Mouse (Mus musculus): ENCODE results near the gene Igf2bp3. TPM values are rescaled to one million over a fixed set of nuclear protein-coding genes. Genes with fewer than 3 reads are reported as not detected.

Igf2bp3 gene
- polyA plus RNA-seq, 1 experiment from 2014 or later, result 122 TPM

DNA sequence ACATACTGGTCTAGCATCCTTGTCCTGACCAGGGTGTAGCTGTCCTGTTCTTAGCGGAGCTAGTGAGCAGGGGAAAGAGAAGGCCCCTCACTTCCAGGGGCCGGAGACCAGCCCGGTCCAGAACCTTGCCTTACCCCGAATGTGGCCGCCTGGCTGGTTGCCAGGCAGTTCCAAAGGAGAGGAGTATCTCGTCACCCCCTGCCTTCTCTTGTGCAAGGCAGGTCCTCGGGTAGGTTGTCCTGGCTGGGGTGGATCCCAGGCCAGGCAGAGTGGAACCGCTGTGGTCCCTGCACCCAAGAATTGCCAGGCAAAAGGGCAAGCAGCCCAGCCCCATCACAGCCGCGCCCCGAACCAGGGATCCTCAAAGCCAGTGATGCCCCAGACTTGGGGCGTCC lies 177.5 kb downstream of the Igf2bp3 start:
- peaks cover 12% of the 10 kb centered on the region for H3K4me1 ChIP-seq (replicated peaks)
- no peak overlapping the region for H3K4me3 ChIP-seq (replicated peaks)
- WGBS, result 78% methylated on average over 12 of the region's 12 CpGs
- no peak for ATAC-seq (ENCODE audit: insufficient number of reproducible peaks, insufficient read depth, low FRiP score, low TSS enrichment, low read depth)
- H3K27me3 ChIP-seq, result peaks cover 27% of the 10 kb centered on the region
- H3K9ac ChIP-seq (replicated peaks), result no peak overlapping the region
- no peak overlapping the region for H3K27ac ChIP-seq
- H3K4me2 ChIP-seq, result peak overlapping the region; percentile 49; the same call in 1 of the 2 replicates
- no peaks in the 10 kb centered on the region for H3K9me3 ChIP-seq
- no peaks in the 10 kb centered on the region for H3K36me3 ChIP-seq

DNA sequence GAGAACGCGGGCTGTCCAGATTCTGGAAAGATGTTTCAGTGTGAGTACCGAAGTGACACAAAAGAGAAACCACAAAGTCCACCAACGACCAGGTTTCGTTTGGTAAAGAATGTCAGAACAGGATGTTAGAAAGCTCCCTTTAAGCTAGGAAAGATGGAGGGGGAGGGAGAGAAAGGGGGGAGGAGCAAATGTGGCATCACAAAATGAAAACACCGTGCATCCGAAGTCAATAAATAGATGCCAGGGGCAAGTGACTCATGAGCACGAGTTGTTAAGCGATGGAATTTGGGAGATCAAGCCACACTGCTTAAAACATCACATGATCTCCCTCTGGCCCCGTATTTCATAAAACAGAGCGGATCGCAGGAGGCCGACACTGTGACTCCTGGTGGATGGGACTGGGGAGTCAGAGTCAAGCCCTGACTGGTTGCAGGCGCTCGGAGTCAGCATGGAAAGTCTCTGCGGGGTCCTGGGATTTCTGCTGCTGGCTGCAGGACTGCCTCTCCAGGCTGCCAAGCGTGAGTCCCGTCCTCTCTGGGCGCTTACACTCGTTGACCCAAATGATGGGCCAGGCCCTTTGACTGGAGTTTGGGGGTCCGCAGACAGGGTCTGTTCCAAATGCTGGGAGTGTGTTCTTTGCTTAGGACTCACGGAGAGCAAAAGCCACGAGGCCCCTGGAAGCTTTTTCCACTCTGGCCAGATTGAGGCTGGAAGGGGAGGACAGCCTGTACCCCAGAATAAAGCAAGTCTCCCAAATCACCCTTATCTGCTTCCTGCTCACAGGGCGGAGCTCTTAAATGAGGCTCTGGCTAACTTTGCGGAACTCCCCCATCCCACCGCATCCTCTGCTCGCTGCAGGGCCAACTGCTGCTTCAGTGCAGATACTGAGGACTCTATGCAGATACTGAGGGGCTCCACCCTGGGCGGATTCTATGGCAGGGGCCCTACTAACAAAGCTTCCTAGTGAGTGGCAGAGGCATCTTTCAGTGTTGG lies 178.2 kb downstream of the Igf2bp3 start, which contains the start of gene Gpnmb:
Gene Gpnmb, plus strand, starts transcription at position 272 of the 993 bp plus-strand sequence.
- Histone ChIP-seq H3K36me3 (no peaks in the 10 kb centered on the region), H3K4me3 (replicated peaks) (peak within 1 kb of the TSS; percentile 21), H3K27ac (no peak within 1 kb of the TSS), H3K9me3 (no peaks in the 10 kb centered on the region), H3K9ac (replicated peaks) (peak within 1 kb of the TSS; percentile 31), H3K4me1 (replicated peaks) (peaks cover 12% of the 10 kb centered on the region), H3K4me2 (peak within 1 kb of the TSS; percentile 49), H3K27me3 (peaks cover 27% of the 10 kb centered on the region)
- 33% methylated on average over 28 of the region's 28 CpGs for WGBS
- ATAC-seq (ENCODE audit: insufficient number of reproducible peaks, insufficient read depth, low FRiP score, low TSS enrichment, low read depth), result no peak

Other genes starting within 250 kb of the Igf2bp3 start
- not detected in 2 replicates for gene Doxl2, start 240.0 kb downstream of the Igf2bp3 start, polyA plus RNA-seq (2016; fragmentation: Nextera tagmentation; extraction: Ambion mirVana)
- gene Svs1, start 228.1 kb downstream of the Igf2bp3 start, polyA plus RNA-seq (2016; fragmentation: Nextera tagmentation; extraction: Ambion mirVana), result not detected in 2 replicates
- 0.54 and 0.59 TPM in 2 replicates for gene Gpnmb, start 178.4 kb downstream of the Igf2bp3 start, polyA plus RNA-seq (2016; fragmentation: Nextera tagmentation; extraction: Ambion mirVana)
- gene Malsu1, start 141.2 kb downstream of the Igf2bp3 start, polyA plus RNA-seq (2016; fragmentation: Nextera tagmentation; extraction: Ambion mirVana), result 69.5 and 80.9 TPM in 2 replicates
- gene Tra2a, start 49.1 kb upstream of the Igf2bp3 start, polyA plus RNA-seq (2016; fragmentation: Nextera tagmentation; extraction: Ambion mirVana), result 151 and 169 TPM in 2 replicates
- 7.0 and 7.7 TPM in 2 replicates for gene Ccdc126, start 104.3 kb upstream of the Igf2bp3 start, polyA plus RNA-seq (2016; fragmentation: Nextera tagmentation; extraction: Ambion mirVana)
- gene Fam221a, start 152.8 kb upstream of the Igf2bp3 start, polyA plus RNA-seq (2016; fragmentation: Nextera tagmentation; extraction: Ambion mirVana), result 7.7 and 9.8 TPM in 2 replicates
- 0.17 TPM in 1 of 2 replicates, not detected in the other for gene Stk31, start 180.6 kb upstream of the Igf2bp3 start, polyA plus RNA-seq (2016; fragmentation: Nextera tagmentation; extraction: Ambion mirVana)

Data from limb, embryonic 12.5 days (tissue).